Mouse (Mus musculus): ENCODE data around the gene Ankrd28. TPM values are rescaled to one million over a fixed set of nuclear protein-coding genes. Genes with fewer than 3 reads are reported as not detected.

Gene Ankrd28
- polyA plus RNA-seq, 1 experiment from 2014 or later: 4.1 TPM

DNA sequence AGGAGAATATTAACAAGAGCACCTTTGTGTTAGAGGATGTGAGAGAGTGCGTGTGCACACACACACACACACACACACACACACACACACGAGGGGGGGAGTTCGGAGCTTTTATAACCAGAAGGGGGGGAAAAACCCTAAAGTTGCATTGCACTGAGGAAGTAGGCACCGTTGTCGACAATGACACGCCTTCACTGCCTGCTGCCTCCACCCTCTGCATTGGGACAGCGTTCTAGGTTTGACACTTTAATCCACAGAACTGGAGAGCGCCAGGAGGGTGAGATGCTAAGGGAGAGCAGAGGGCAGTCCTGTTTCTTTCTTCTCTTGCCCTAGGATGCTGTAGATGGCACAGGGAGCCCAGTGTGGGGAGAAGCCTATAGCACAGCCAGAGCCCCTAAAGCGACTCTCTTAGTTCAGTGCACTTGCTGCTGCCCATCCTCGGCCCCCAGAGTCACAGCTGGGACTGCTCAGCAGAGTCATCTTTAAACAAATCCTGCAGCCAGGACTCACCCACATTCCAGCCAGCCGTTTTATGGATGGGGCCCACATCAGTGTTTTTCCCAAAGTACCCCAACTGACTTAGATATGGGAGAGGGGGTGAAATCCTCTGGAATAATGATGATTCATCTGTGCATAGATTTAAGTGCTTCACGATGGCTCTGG lies 165.4 kb downstream of the Ankrd28 start:
- no peaks in the 10 kb centered on the region for H3K27me3 ChIP-seq
- H3K4me1 ChIP-seq (replicated peaks): peaks cover 64% of the 10 kb centered on the region
- no peak overlapping the region for H3K4me3 ChIP-seq
- peaks cover 12% of the 10 kb centered on the region; the same call in 1 of the 2 replicates for H3K36me3 ChIP-seq
- H3K9ac ChIP-seq: no peak overlapping the region
- no peaks in the 10 kb centered on the region for H3K9me3 ChIP-seq (replicated peaks)
- no peak for ATAC-seq (replicated peaks; ENCODE audit: insufficient number of reproducible peaks, insufficient read depth, low FRiP score, low read depth)
- WGBS: 61% methylated on average over 12 of the region's 12 CpGs
- H3K4me2 ChIP-seq: no peak overlapping the region
- H3K27ac ChIP-seq: peak overlapping the region; percentile 95

DNA sequence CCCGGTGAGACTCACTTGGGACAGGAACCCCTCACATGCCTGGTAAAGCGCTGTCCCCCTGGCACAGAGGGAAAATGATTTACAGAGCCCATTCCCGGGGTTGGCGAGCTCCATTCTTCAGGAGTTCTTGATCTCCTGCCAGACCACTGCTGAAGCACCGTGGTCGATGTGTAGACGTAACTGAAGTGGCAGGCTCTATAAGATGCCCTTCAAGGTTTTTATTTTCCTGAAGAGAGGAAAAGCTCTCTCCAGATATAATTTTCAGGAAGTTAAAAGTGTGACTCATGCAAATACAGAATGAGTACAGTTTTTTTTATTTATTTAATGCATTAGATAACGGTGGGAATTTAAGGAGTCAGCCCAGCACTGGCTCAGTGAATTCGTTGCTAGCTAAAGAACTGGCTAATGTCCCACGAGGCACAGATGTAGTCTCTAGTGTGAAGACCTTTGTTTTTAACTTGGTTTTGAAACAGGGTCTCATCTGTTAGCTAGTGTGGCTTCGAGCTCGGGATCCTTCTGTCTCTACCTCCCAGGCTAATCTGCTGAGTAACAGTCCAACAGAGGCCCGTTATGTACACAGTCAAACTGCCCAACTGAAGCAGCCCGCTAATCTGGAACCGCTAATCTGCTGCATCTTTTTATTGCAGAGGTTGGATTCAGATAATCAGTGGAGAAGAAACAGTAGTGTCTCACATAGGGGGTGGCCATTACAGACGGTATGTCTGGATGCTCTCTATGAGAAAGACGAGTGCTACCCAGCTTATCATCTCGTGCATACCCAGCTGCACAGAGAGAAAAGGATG lies 166.2 kb downstream of the Ankrd28 start:
- H3K9ac ChIP-seq: no peak overlapping the region

DNA sequence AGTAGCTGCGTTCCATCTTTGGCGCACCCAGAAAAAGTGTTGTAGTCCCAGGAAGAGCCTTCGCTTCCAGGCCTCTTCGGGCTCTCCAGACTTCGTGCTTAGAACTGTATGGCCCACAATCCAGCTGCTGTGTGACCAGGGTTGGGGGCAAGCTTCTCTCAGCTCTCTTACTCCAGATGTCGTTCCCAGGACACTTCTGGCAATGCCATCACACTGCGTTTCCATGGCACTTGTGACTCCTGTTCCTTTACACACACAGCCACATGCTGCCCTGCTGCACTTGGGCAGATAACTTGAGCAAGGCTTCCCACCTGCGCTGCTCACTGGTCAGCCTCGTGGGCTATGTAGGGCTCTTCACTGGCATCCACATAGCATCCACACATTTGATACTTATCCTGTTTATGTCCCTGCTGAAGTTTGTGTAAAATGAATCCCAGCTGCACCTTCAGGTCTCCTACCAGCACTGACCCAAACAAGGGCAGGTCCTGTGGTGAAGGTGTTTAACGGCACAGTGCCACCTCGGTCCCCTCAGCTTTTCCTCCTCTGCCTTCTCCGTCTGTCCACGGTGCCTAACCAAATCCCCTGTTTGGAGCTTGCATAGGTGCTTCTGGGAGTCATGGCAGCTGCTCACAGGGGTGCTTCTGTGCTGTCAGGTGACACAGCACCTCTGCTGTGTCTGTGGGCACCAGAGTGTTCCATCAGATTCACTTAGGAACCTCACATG lies 166.9 kb downstream of the Ankrd28 start:
- H3K9ac ChIP-seq: no peak overlapping the region
- H3K9me3 ChIP-seq (replicated peaks): no peaks in the 10 kb centered on the region
- H3K4me1 ChIP-seq (replicated peaks): peaks cover 67% of the 10 kb centered on the region
- peak overlapping the region; percentile 95 for H3K27ac ChIP-seq
- H3K4me2 ChIP-seq: no peak overlapping the region
- 84% methylated on average over 13 of the region's 13 CpGs for WGBS
- no peak overlapping the region for H3K4me3 ChIP-seq
- no peak for ATAC-seq (replicated peaks; ENCODE audit: insufficient number of reproducible peaks, insufficient read depth, low FRiP score, low read depth)
- H3K27me3 ChIP-seq: no peaks in the 10 kb centered on the region
- peaks cover 12% of the 10 kb centered on the region; the same call in 1 of the 2 replicates for H3K36me3 ChIP-seq

More for the DNA sequence above, 166.2 kb downstream of the Ankrd28 start:
- no peak for ATAC-seq (replicated peaks; ENCODE audit: insufficient number of reproducible peaks, insufficient read depth, low FRiP score, low read depth)
- no peaks in the 10 kb centered on the region for H3K9me3 ChIP-seq (replicated peaks)
- peak overlapping the region; percentile 95 for H3K27ac ChIP-seq
- H3K4me2 ChIP-seq: no peak overlapping the region
- WGBS: 43% methylated on average over 18 of the region's 18 CpGs
- H3K4me3 ChIP-seq: no peak overlapping the region
- no peaks in the 10 kb centered on the region for H3K27me3 ChIP-seq
- H3K36me3 ChIP-seq: peaks cover 12% of the 10 kb centered on the region; the same call in 1 of the 2 replicates
- H3K4me1 ChIP-seq (replicated peaks): peaks cover 67% of the 10 kb centered on the region

DNA sequence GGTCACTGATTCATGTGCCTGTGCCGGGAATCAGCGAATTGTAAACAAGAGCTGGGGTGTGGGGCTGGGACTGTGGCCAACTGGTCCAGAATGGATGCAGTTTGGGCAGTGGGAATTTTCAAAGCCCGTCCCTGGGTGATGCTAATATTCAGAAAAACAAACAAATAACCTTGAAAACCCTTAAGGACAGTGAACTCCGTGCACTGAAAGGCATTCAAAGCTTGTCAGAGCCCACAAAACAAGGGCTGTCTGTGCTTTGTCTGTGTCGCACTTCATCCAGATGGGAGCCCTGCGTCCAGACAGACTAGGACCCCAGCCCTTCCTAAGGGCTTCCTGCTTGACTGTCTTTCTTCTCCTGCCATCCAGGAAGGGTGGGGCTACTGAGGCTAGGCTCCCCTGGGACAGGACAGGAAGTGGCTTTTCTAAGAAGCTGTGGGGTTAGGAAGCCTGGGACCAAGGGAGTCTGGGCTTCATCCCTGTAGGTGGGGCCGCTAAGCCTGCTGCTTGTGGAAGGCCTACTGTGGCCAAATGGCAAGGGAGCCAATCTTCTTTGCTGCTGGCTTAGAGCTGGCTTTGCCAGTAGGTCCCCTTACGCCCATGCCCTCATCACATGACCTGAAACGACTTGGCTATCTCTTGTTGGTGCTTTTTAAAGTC lies 167.8 kb downstream of the Ankrd28 start:
- no peaks in the 10 kb centered on the region for H3K27me3 ChIP-seq
- H3K9me3 ChIP-seq (replicated peaks): no peaks in the 10 kb centered on the region
- H3K36me3 ChIP-seq: peaks cover 11% of the 10 kb centered on the region; the same call in 1 of the 2 replicates
- H3K9ac ChIP-seq: peak overlapping the region; percentile 46; the same call in 1 of the 2 replicates
- peak overlapping the region; percentile 56 for H3K4me2 ChIP-seq
- peak; percentile 24 for ATAC-seq (replicated peaks; ENCODE audit: insufficient number of reproducible peaks, insufficient read depth, low FRiP score, low read depth)
- peak overlapping the region; percentile 40 for H3K4me3 ChIP-seq
- H3K4me1 ChIP-seq (replicated peaks): peaks cover 69% of the 10 kb centered on the region
- WGBS: 21% methylated on average over 9 of the region's 9 CpGs
- peak overlapping the region; percentile 95 for H3K27ac ChIP-seq

DNA sequence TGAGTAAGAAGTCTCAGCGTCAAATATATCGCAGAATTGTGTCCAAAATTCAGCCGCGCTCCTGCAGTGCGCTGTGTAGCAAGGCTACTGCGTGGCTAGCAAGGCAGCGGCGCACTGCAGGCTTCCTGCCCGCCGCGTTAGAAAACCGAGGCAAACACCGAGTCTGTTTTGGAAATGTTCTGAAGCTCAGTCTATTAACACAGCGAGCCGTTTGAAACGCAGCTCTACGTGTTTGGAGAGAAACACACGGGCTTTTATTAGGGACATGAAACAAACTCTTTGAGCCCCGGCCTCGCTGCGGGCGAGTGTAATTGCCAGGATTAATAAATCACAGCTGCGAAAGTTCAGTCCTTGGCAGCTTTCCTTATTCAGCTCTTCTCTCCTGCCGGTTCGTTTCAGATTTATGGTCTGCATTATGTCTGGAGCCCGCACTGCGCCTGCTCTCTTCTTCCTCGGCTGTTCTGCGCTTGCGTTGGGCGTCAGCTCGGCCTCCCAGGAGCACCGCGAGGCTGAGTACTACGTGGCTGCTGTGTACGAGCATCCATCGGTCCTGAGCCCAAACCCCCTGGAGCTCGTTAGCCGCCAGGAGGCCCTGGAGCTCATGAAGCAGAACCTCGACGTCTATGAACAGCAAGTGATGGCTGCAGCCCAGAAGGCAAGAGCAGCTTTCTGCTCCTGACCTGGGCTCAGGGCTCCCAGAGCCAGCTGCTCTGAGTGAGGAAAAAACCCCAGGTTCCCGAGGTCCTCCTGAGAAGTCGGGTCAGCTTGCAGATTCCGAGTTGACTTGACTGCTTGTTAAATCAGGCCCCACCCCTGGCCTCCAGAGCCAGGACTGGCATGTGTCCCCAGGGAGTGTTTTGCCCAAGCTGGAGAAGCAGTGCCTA lies 168.5 kb downstream of the Ankrd28 start:
- WGBS: 8% methylated on average over 44 of the region's 44 CpGs
- Histone ChIP-seq H3K36me3 (peaks cover 3% of the 10 kb centered on the region; the same call in 1 of the 2 replicates), H3K4me3 (peak overlapping the region; percentile 40), H3K27me3 (no peaks in the 10 kb centered on the region), H3K9ac (peak overlapping the region; percentile 46), H3K9me3 (replicated peaks) (no peaks in the 10 kb centered on the region), H3K4me1 (replicated peaks) (peaks cover 77% of the 10 kb centered on the region), H3K27ac (peak overlapping the region; percentile 95), H3K4me2 (peak overlapping the region; percentile 56)
- peak; percentile 73 for ATAC-seq (replicated peaks; ENCODE audit: insufficient number of reproducible peaks, insufficient read depth, low FRiP score, low read depth)

DNA sequence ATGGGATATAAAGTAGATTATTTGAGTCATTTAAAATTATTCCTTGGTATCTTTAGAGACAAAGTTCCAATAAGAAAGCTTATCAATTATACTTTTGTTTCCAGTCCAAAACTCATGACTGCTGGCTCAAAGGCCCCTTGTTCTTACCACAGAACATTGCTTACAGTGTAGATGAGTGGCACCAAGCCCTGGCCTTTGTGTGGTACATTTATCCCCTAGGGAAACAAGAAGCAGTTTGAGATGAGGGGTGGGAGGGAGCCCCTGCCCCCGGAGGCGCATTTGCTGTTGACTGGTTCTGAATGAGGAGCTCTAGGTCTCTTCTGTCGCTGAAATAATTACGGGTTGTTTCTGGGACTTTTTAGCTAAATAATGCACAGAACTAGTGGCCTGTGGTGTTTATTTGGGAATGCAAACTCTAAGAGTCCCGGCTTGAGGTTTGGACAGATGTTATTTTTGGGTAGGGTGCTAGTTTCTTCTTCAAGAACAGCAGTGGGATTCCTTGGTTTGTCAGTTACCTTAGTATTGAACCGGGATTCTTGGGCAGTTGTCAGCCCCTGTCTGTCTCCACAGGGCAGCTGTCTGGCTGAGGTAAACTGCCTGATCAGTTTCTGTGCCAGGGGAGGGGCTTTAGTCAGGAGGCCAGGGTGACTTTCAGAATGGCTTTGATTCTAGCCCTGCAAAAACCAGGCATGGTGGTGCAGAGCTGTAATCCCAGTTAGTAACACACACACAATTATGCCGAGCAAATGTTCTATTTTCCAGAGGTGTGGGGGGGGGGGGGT lies 169.9 kb downstream of the Ankrd28 start:
- H3K36me3 ChIP-seq: no peaks in the 10 kb centered on the region
- H3K27ac ChIP-seq: peak overlapping the region; percentile 95
- H3K9ac ChIP-seq: no peak overlapping the region
- no peak for ATAC-seq (replicated peaks; ENCODE audit: insufficient number of reproducible peaks, insufficient read depth, low FRiP score, low read depth)
- no peak overlapping the region for H3K4me3 ChIP-seq
- H3K4me1 ChIP-seq (replicated peaks): peaks cover 77% of the 10 kb centered on the region
- no peaks in the 10 kb centered on the region for H3K9me3 ChIP-seq (replicated peaks)
- 63% methylated on average over 7 of the region's 7 CpGs for WGBS
- H3K27me3 ChIP-seq: no peaks in the 10 kb centered on the region
- H3K4me2 ChIP-seq: no peak overlapping the region

DNA sequence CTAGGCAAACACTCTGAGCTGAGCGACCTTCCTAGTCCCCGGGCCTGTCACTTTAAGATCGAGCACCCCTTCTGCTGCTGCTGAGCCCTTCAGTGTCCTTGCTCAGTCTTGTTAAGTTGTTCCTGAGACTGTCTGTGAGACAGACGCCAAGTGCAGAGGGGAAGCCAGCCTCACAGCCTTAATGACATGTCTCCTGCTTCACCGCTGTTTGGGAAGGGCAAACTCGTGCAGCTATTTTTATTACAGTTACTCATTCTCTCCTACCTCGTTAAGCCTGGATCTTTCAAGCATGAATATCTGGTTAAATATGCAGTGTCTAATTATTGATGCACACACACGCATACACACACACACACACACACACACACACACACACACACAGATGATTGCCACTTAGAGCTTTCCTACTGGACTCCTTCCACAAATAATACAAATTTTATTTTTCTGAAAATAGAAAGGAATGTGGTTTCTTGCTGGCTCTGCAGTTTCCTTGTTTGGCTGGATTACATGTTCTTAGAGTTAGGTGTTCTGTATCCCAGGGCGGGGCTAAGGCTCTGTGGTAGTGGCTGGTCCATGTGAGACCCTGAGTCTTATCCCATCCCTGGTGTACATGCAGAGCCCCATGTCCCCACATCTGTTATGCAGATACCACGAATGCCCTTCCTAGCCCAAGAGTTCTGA lies 170.8 kb downstream of the Ankrd28 start:
- H3K4me2 ChIP-seq: 0 out of 2 replicates have a peak overlapping the region, but pooled peaks have one; percentile 13
- H3K4me3 ChIP-seq: no peak overlapping the region
- H3K9ac ChIP-seq: peak overlapping the region; percentile 11; the same call in 1 of the 2 replicates
- H3K9me3 ChIP-seq (replicated peaks): no peaks in the 10 kb centered on the region
- peak overlapping the region; percentile 95 for H3K27ac ChIP-seq
- no peaks in the 10 kb centered on the region for H3K36me3 ChIP-seq
- H3K27me3 ChIP-seq: no peaks in the 10 kb centered on the region
- ATAC-seq (replicated peaks; ENCODE audit: insufficient number of reproducible peaks, insufficient read depth, low FRiP score, low read depth): peak; percentile 52
- 19% methylated on average over 10 of the region's 10 CpGs for WGBS
- peaks cover 72% of the 10 kb centered on the region for H3K4me1 ChIP-seq (replicated peaks)

DNA sequence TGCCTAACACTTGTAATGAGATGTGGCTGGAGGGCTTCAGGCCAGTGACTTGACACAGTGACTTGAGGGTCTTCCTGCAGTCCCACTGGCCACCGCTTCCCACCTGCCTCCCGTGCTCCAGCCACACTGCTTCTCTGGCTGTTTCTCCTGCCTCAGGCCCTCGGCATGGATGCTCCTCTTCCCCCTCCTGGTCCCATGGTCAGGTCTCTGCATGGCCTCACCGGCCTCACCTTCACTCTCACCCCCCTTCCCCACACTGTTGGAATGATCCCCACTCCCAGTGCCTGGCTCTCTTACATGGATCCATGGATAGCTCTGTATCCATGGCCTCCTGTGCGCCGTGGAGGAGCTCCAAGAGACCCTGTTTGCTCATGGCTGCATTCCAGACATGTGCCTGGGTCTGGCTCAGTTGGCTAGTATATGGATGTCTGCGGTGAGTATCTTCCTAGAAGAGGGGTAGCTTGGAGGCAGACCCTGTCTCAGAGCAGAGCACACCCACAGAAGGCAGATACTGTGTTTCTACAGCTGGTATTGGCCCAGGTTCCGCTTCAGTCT lies 172.2 kb downstream of the Ankrd28 start:
- Histone ChIP-seq H3K27me3 (no peaks in the 10 kb centered on the region), H3K27ac (peak overlapping the region; percentile 95), H3K9ac (no peak overlapping the region), H3K4me1 (replicated peaks) (peaks cover 61% of the 10 kb centered on the region), H3K4me2 (no peak overlapping the region), H3K4me3 (no peak overlapping the region), H3K36me3 (no peaks in the 10 kb centered on the region), H3K9me3 (replicated peaks) (no peaks in the 10 kb centered on the region)
- 90% methylated on average over 8 of the region's 8 CpGs for WGBS
- ATAC-seq (replicated peaks; ENCODE audit: insufficient number of reproducible peaks, insufficient read depth, low FRiP score, low read depth): no peak

All from heart, embryonic 15.5 days (tissue).